Mouse (Mus musculus): Measurements from ENCODE around the gene Vrk1.

Gene Vrk1

DNA sequence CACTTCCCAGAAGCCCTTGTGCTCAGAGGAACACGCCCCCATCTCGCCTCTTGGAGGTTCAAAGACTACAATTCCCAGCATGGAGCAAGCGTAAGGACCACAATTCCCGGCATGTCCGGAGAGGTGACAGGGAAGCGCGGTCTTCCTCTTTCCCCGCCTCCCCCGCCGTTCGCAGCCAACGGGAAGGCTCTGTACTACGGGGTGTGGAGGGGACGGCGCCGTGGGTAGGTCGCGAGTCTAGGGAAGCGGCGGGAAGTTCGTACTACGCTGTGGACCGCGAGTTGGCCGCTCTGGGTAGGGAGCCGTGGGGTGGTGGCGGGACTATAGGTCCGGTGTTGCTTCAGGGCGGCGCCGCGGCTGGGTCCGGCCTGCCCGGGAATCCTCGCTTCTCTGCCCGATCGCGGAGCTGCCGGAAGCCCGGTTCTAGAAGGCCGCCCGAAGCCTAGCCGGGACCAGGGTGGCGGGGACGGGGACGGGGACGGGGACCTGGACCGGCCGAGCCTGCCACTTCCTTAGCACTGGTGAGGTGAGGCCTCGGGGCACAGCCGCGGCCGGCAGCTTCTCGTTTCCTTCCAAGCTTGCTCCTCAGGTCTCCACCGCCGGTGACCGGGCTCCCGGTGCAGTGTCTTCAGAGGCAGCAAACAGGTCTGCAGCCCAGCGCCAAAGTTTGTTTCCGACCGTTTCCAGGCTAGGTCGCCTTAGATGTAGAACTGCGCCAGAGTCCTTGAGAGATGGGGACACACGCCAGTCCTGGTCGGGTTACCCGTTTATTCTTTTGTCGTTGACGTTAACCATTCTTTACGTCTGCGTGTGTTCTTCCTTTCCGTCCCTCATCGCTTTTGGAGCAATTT is at the start of gene Vrk1:
Vrk1 (plus strand) TSS at position 164 of the 851 bp plus-strand sequence.
- DNase-seq = peak; percentile 98

DNA sequence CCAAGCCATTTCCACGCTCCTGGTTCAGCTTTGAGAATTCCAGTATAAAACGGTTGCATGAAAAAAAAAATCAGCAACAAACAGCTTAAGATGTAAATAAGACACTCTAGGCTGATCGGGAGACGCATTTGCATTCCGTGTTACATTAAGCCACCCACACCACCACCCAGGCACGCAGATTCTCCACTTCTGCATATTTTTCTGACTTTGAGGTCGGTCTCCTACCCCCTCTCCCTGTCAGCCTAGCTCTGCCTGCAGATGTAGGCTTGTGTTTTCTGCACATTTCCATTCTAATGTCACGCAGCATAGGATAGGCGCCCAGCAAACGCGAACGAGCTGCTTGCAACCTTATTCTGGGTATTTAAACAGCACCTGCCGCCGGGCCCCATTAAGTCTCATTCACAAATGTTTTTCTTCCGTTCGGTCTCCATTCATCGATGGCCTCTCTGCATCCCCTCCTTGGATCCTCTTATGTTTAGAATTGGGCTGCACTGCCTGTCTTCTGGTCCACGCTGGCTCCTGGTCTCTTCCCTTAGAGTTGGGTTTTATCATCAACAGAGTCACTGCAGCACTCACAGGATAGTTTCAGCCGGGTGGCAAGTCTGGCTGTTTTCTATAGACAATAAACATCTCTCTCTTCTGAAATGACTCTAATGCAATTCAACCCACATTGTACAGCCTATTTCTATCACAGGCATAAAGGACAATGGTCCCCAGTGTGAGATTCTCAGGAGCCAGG is 49.3 kb upstream of the Vrk1 start:
- no peak for DNase-seq

DNA sequence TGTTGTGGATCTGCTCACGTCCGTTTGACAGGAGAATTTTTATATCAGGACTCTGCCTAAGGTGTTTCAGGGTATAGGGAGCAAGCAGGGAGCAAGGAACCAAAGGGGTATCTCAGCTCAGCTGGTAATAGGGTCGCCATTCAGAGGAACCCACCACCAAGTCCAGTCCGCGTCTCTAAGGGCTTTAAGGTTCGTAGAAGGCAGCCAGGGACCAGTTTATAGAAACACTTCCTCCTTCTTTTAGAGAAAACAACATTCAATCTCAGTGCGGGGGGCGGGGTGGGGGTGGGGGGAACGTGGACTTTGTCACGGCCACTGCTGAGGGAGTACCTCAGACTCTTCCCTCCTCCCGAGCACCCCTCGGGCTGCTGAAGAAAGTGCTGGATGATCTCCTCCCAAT is 48.4 kb upstream of the Vrk1 start:
- DNase-seq = no peak

DNA sequence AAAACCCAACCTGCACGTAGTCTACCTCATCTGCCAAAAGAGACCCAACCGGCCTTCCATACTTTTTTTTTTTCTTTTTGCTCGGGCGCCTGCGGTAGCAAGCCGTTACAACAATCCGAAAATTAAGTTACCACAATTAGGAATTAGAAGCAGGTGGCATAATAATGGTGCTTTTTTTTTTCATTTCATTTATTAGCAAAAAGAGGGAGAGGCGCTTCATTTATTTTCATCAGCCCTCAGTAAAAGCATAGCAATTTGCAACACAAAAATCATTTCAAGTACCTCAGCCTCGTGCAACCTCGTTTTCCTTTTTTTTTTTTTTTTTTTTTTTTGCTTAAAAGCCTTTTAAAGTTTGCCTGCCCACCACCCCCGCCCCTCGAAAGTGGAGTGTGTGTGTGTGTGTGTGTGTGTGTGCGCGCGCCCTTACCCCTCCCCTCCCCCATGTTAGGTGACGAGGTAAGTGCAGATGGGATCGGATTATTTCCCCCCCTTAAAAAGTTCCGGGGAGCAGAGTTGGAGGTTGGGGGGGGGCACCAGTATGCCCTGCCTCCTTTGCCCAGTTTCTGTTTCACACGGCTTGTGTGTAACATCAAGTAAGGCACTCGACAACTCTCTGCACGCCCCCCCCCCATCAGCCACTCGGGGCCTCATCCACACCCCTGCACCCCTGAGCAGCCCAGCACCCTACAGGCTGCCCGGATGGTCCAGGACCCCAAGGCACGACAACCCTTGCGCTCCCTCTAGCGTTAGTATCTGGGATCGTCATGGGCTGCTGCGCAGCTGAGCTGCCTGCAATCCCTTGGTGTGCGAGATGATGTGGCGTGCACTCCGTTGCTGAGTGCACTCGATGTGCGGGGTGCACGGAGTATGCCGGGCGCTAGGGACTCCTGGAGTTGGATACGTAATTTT is 47.7 kb upstream of the Vrk1 start:
- peak; percentile 80 for DNase-seq

DNA sequence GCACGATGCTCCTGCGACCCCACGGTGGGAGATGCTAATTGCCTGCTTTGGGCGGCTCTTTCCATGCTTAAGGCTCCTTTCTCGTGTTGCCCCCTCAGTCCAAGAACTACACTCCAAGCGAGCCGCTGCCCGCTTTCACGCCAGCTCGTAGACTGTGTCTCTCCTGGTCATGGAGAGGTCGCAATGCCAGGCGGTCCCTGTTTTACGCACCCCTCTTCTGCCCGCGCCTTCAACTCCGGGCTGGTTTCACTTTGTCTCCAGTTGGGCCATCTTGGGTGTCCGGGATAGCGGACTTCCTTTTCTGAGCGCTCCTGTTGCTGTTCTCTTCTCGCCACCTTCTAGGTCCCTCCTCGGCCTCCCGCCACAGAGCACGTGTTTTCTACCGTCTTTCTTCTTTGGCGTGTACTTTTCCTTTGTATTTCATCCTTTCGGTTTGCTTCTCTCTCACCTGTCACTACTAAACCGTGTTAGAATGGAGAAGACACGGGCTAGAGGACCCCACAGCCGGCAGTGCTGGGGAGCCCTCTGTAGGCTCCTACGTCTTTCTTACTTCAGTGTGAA is 46.9 kb upstream of the Vrk1 start:
- no peak for DNase-seq

DNA sequence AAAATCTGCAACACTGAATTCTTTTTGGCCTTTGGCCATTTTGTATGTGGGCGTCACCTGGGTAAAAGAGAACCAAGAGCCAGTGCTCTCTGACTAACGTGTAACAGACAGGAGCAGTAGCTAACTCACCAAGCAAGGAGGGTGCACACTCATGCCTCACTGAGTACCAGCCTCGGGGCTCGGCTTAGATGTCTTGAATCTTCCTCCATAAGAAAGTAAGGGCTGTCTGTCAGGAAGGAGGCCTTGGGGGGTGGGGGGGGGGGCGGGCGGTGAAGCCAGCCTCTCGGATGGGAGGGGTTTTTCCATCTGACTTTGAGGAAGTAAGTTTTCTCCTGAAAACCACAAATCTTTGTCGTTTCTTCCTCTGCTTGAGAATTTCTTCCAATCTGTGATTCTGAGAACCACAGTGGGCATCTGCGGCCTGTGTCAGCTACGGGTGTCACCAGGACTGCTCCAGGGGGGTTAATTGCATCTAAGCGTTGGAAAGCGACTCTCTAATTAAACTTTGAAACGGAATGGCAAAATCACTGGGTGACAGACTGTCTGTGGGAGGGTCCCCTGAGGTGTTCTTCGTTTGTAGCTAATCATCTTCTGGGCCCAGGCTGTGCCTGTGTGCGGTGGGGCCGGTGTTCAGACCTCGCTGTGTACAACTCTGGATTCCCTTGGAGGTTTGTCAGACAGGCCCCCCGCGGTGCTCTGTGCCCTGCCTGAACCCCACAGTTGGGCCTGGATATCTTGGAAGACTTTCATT is 43.0 kb upstream of the Vrk1 start:
- no peak for DNase-seq

DNA sequence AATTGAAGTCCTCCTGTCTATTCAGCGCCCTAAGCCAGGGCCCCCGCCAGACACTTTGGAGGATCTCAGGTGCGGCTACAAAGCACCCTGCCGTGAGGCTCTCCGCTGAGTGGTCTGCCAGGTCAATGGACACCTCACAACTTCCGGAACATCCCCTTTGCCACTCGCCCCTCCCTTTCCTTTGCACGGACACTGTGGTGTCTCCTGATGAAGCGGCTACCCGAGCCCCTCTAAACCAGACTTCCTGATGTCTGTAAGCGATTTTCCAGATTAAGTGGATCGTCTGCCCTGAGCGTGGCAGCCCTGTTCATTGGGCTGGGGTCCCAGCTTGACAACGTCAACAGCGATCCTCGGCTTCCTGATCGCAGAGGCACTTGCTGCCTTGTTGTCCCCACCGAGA is 42.2 kb upstream of the Vrk1 start:
- no peak for DNase-seq

DNA sequence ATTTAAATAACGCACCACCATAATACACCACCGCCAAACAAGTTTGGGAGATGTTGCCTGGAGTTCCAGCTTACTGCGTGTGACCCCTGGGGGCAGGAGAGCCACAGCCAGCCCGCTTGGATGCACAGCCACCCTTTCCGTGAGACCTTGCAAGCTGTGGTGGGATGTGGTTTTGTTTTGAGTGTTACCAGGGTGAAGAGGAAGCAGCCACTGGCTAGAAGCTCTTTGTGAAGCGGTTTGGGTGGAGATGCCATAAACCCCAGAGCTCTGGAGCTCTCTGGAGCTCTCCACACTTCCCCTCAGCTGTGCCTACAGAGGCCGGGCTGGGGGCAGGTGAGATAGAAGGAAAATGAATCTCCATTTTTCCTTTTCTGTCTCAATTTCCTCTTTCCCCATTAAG is 38.8 kb upstream of the Vrk1 start:
- DNase-seq = no peak

DNA sequence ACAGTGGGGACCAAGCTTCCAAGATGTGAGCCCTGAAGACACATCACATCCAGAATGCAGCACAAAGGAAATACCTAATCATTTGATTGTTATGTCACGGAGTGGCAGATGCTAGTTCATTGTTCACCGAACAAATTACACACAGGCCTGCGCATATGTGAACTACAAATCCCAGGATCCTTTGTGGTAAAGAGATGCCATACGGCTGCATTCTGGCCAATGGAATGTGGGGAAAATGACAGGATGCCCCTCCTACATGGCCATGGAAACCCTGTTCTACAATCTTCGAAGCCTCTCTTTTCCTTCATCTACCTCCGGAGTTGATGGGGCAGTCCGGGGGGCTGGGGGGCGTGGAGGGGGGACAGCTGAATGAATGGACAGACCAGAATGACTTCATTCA is 37.4 kb upstream of the Vrk1 start:
- DNase-seq = no peak

DNA sequence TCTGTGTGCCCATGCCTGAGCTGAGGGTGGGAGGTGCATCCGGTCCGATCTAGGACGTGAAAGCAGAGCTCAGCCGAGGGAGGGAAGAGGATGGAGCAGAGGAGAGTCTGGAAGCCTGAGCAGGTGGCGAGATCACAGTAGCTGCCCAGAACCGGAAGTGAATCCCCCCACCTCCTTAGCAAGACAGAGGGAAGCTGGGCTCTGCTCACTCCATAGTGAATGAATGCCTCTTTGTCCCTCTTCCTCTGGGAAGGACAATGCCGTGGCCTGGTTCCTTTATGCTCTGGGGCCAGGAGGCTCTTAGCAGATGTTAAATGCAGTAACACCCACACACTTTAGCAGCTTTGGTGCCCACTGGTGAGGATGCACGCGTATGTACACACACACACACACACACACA is 36.3 kb upstream of the Vrk1 start:
- DNase-seq = no peak

DNA sequence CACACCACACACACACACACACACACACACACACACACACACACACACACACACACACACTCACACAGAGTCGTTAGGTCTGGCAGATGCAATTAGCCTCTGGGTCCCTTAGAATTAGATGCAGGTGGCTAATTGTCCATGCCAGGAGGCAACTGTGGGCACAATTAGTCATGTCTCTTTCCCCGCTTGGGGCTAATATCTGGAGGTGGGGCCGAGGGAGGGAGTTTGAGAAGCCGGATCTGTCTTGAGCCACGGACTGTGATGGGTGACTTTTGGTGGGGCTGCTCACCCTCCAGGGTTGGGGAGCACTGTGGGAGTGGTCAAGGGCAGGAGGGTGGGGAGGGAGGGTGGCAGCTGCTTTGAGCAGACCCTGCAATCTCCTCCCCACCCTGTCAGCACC is 35.9 kb upstream of the Vrk1 start:
- no peak for DNase-seq

DNA sequence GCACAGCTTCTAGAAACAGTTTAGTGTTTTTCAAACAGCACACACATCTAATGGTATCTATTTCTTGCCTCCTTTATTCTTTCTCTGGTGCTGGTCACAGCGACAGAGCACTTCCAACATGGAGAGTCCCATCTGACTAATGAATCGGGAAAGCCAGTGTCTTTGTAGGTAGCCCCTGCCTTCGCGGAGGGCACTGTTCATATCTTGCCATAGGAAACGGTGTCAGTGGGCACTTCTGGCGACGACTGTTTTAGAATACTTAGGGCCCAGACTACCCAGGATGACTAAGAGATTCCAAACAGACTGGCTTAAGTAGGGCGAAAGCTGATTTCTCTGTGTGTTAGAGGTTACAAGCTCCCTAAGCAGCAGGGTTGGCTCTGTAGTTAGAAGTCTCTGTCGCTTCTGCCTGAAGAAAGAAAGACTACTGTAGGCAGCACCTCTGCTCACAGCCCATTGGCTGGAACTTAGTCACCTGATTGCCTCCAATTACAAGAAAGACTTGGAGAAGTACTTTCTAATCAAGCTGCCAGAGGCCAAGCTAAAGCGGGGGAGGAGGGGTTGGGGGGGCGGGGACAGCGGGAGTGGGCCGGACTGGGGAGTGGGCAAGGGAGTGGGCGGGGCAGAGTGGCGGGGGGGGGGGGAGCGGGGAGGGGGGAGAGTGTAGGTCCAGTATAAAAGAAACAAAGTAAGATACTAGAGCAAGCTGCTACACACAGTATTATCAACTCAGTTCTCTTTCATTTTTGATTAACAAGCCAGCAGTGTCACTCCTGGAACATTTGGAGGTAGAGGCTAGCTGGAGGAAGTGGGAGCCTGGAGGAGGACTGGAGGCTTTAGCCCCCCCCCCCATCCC is 28.7 kb upstream of the Vrk1 start:
- no peak for DNase-seq

DNA sequence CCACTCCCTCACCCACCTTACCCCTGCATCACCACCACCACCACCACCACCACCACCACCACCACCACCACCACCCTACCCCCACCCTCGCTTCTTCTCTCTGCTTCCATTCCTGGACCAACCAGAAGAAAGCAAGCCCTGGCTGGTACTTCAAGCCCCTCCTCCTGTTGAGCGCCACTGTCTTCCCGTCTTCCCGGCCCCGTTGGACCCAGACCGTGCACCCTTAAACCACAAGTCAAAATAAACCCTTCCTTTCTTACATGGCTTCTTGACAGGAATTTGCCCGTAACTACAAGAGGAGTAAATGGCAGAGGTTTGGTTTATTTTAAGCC is 28.1 kb upstream of the Vrk1 start:
- no peak for DNase-seq

DNA sequence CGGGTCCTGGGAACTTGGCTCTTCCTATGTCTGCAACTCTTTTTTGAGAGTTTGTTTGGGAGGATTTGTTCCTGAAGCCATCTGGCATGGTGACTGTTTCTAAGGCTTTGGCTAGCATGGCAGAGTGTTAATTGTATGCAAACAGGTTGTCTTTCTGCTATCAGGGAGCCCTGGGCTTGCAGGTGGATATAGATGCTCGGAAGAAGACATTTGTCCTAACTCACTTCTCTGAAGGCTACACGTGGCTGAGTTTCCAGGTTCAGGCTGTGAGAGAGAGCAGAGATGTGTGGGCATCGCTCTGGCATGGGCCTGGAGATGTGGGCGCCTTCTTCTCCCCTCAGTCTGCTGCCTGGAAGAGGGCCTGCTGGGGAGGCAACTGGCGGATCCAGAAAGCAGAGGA is 27.4 kb upstream of the Vrk1 start:
- DNase-seq = no peak

DNA sequence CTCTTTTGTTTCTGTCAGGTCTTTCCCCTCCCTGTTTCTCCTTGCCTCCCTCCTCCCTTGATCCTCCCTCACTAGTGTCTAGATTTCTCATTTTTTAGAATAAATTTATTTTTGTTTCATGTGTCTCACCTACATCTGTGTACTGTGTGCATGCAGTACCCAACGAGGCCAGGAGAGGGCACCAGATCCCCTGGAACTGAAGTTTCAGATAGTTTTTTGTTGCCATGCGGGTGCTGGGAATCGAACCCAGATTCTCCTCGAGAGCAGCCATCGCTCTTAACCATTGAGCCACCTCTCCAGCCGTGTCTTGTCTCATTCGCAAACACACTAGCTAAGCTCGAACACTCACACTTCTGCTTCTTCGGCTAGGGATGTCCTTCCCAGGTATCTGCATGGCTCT is 26.5 kb upstream of the Vrk1 start:
- DNase-seq = no peak

DNA sequence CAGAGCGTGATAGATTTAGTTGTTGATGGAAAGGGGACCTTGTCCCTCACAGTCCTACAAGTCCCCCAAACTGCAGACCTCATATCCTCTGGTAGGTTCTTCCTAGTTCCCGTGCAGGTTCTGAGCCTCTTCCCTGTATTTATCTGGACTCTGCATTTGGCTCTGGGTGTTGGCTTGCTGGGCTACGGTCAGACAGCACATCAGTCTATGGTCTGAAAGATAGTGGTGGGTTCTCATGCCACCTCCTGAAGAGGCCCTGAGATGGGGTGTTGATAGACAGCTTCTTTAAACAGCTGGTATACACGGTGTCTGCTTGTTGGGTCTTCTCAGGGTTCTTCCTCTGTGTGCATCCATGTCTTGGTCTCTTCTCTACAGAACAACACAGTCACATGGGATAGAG is 21.6 kb upstream of the Vrk1 start:
- no peak for DNase-seq

DNA sequence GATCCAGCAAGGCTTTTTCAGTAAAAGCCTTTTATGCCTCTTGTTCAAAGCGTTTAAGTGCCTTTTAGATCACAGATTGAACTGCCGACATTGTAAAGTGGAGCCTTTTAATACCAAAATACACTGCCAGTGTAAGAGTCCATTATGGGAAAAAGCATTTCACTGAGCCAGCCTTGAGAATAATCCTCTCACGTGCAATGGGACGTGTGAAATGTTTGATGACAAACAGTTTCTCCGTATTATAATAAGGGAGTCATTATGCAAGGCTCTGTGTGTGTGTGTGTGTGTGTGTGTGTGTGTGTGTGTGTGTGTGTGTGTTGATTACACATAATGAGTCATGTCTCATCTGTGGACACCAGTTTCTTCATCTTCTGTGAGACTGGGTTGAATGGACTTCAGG is 17.3 kb upstream of the Vrk1 start:
- DNase-seq = no peak

DNA sequence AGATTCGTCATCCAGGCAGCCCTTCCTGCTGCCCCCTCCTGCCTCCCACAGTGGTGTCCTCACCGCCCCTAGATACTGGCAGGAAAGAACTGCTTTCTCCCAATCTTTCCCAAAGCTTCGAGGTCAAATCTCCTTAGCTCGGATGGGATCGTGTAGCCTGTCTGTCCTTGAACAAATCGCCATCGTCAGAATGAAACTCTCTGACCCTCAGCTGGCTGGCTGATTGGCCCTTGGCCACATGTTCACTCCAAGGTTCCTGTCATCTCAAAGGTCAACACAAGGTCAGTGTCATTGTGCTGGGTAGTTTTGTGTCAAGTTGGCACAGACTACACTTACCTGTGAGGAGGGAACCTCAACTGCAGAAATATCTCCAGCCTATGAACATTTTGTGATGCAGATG is 16.7 kb upstream of the Vrk1 start:
- no peak for DNase-seq

DNA sequence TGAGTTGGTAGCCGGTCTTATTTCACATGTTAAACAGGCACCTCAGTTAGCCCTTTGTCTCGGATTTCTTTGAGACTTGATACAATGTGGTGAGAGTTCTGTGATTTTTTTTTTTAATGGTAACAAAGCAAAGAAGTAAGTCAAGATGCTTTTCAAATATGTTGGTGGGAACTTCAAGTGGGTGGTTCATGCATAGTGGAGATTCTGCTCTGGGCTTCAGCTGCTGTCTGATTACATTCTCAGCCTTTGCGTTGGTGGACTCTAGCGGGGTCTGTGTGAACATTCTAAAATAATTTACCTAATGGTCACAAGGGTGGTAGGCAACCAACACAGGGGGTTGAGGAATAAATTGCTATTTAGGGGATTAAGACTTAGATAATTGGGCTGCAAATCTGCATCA is 14.1 kb upstream of the Vrk1 start:
- no peak for DNase-seq

DNA sequence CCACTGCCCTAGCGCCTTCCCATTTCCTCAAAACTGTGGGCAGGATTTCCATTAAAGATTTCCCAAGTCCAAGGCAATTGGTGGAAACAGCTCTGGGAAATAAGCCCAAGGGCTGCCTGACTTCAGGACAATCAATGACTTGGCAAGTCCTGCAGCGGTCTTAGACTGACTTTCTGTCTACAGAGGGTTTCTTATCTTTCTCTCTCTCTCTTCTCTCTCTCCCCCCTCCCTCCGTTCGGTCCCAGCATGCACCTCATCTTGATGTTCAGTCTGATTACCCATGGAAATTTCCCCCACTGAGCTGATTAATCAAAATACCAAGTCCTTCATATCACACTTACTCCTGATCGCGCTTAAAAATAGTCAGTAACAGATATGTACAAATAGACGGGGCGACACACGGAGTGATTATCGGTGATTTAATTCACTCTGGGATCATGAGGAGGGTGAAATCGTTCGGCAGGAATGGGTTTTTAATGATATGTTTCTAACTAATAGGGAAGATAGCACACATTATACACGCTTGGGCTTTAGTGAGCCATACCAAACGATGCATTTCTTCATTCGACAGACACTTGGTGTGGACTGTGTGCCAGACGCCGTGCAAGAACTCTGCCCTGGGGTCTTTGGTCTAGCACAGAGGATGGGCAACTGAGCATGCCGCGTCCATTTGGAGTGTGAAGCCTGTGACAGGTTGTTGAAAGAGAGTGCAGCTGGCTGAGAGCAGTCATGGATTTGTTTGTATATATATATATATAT is 12.8 kb upstream of the Vrk1 start:
- DNase-seq = no peak

DNA sequence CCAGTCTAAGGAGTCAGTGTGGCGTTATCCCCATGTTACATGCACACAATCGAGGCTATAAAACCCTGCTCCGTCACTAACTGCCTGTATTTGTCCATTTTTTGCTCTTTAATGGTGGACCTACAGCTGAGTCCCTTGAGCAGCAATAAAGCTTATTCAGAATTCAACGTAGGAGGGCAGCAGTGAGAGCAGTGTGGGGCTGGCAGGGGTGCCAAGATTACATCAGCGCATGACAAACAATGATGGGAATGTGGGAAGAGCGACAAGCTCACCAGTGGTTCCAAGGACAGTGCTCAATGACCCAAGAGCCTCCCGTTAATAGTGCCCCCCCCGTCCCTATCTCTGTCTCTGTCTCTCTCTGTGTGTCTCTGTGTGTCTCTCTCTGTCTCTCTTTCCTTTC is 8.3 kb upstream of the Vrk1 start:
- DNase-seq = no peak

All from cerebellum, adult 9-10 months (tissue).